Mouse (Mus musculus): ENCODE results near the gene Bmpr2.

GRCm38 (mm10) chr1:59804363-59804762 lies 41.2 kb downstream of the Bmpr2 start:
- TF ChIP-seq CTCF (IDR thresholded peaks at IDR 0.05; ENCODE audit: borderline replicate concordance, insufficient read depth, low read length) (no peak), POLR2A (IDR thresholded peaks at IDR 0.05; ENCODE audit: low read depth, low read length) (no peak)
